Mouse (Mus musculus) right cerebral cortex, postnatal 10 days (tissue): Measurements from ENCODE around the gene Fam78b.

Experiments
- DNase-seq, 2 experiments: peaks; one replicate each; pipeline ENCODE4 v3.0.0; 2021; ENCODE audit warnings: low spot score in 2 of 2

Fam78b gene

DNA sequence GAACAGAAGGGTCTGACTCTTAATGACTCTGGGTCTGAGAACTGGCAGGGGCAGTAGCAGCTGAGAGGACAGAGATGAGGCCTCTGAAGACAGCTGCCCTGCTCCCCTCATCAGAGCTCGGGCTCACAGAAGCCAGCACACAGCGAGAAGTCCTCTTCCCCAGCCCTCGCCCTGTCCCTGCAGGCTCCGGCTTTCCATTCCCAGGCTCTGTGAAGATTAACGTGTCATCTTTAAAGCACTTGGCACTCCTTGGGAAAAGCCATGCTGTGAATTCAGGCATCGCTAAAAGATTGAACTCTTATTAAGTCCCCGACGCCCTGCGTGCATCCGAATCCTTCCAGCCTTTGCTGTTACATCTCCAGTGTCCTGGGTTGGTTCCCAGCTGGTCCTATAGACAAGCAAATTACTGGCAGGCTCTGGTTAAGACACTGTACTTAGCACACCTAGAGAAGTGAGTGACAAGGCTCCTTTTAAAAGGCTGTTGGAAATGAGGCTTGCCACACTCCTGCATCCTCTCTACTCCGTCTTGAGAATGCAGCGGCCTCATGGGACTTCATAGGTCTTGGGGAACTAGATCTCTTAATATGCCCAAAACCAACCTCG lies 30.9 kb downstream of the Fam78b start:
- DNase-seq, result no peak

DNA sequence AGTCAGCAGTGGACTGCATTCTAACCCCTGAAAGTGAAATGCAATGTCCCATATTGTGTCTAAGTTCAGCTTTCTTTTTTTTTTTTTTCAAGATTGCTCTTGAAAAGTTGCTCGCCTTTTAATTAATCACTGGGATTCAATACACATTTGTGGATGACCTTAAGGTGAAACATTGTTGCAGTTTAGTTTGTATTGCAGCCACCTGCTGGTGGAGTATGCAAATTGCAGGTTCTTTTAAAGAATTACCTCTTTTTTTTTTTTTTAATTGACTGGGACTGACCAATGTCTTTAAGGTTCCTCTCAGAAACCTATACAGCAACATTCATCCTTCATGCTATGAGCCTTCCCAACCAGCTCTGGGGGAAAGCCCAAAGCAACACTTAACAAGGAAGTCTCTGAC lies 33.2 kb downstream of the Fam78b start:
- DNase-seq, result no peak

DNA sequence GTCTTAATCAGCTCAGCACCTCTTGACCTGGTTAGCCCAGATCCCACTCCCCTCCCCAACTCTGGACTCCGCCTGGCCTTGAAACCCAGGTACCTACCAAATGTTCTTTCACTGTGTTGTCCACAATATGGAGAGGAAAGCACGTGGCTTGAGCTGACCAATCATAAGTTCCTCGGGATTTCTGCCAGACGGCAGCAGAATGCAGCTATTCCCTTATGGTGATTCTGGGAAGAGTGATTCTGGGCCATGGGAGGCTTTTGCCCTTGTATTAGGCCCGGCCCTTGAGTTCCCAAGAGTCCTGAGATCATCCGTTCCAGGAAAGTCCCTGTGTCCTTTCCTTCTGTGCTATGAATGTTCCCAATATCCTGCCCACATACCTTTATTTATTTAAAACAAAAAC lies 41.3 kb downstream of the Fam78b start:
- no peak for DNase-seq

DNA sequence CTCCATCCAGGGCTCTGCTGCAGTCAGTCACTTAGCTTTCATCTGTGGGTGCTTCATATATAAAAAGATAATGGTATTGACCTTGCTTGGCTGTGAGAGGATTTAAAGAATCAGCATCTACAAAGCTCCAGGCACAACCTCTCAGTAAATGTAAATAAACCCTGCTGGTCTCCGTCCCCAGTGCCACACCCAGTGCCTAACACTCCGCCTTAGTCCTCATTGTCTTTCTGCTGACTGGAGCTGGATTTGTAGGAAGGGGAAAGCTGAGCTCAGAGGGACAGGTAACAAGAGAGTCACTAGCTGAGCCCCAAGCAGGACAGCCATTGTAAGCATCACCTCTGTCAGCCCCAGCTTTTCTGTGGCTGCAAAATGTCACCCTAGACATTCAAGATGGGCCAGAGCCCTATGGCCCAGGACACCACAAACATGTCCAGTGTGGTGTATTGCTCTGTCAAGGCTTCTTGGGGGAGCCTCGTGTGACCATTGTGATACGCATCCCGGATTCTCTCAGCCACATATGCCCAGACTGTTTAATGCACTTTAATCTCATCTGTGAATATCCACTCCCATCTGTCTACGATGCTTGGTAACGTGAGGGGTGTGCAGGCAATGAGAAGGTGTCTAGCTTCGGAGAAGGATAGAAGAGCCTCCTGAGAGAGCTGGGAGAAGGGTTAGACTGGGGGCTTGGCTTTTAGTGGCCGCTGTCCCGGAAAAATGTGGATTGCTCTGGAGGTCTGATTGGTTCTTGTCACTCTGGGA lies 45.1 kb downstream of the Fam78b start:
- DNase-seq, result no peak

DNA sequence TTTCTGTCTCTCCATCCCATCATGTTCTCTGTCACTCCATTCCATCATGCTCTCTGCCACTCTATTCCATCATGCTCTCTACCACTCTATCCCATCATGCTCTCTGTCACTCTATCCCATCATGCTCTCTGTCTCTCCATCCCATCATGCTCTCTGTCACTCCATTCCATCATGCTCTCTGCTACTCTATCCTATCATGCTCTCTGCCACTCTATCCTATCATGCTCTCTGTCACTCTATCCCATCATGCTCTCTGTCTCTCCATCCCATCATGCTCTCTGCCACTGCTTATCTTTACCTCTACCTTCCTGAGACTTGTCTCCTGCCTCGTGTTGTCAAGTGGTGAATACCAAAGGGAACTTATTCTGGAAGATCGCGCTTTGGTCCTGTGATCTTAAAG lies 49.6 kb downstream of the Fam78b start:
- no peak for DNase-seq

DNA sequence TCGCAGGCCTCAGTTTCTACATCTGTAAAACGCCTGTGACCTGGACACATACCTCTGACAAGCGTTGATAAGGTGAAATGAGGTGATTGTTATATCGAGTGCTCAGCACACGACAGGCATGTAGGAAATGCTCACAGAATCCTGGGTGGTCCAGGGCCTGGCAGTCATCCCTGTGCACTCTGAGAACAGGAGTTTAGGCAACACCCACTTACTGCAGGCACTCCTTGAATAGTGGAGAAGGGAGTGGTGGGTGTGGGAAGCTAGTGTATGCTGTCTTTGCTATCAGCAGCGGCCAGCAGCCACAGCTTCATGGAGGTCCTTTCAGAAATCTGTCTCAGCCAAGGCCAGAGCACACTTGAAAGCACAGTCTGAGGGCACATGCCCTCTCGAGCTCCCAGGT lies 52.8 kb downstream of the Fam78b start:
- DNase-seq, result no peak

DNA sequence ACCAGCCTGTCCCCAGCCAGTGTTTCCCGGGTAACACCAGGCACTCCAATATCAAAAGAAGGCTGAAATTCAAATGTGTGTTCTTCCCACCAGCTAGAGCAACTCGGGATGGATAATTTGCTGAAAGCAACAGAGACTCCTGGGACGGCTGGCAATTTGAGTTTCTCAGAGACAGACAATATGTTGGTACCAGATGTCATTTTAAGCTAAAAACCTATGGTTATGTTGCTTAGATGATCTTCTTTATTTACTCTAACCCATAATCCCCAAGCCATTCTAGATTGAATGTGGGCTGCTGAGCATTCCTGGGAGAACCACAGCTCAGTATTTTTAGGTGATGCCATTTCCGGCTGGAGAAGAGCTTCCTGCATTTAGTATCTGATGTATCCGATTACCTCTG lies 56.3 kb downstream of the Fam78b start:
- peak; percentile 34 to 47 for DNase-seq

DNA sequence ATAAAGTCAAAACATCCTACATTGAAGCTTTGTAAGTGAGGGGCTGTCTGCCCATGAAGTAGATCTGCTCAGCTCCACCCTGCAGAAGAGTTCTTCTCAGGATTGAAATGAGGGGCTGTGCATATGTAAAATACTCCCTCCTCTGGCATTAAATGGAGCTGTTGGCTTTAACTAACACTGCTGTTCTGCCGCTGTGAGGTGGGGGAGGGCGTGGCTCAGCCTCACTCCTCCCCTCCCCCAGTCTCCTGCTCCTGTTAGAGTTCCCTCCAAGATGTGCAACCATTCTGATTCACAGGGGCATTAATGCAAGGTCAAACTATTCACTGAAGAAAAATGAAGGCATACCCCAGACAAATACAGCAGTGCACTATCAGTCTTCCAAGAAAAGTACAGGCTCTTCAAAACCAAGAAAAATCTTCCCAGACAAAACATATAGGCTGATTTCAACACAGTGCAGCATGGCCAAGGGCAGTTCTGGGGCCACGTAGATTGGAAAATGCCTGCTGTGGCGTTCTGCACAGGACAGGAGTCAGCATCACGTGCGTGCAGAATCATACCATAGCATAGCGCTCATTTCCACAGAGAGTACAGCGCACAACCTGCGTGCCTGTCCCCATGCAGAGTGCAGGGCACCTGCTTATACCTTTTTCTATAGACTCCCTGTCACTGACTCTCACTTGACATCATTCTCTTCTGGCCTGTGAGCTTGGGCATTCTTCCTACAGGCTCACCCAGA lies 58.5 kb downstream of the Fam78b start:
- DNase-seq, result no peak

DNA sequence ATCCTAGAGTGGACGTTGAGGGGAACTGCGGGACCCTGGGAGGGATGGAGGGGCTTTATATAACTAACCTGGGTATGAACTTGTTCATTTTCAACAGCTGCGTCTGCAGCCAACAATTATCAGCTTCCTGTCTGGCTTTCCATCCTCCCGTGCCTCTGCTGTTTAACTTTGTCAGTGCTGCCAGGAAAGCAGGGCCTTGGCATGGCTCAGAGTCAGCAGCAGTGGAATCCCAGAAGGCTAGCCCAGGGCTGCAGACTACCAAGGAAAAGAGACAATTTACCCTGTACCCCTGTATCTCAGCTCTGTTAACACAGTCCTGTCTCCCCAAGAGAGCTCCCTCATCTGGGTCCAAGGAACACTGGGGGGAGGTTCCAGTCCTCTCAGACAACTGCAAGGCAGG lies 62.8 kb downstream of the Fam78b start:
- DNase-seq, result no peak

DNA sequence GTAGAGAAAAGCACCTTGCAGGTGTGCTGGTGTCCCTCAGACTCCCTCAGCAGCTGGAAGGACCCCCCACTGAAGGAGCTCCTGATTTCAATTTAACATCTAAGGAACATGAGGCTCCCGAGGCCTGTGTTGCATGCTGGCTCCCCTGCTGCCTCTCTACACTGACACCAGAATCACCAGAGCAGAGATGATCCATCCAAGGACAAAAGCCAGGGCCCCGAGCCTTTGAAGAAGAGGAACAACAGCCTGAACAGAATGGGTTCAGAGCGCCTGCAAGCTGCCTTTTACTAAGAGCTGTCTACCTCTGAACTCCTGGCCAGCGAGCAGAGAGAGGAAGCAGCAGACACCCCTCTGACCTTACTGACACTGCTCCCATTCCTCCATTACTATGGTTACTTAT lies 64.3 kb downstream of the Fam78b start:
- DNase-seq, result no peak

DNA sequence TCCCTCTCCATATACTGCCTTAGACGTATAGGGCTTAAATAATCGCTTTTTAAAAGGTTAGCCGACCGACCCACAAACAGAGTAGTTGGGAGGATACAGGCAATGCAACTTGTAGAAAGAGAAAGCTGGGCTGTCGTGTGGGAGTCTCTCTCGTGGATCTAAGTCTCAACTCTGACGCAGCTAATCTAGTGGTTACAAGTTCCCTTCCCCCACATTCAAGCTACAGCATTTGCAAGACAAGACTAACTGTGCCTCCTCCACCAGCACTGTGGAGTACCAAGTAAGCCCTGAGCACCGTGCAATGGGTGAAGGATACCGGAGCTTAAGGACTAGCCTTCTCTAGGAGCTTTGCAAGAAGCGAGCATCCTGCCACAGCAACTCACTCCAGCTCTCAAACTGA lies 64.8 kb downstream of the Fam78b start:
- DNase-seq, result no peak

DNA sequence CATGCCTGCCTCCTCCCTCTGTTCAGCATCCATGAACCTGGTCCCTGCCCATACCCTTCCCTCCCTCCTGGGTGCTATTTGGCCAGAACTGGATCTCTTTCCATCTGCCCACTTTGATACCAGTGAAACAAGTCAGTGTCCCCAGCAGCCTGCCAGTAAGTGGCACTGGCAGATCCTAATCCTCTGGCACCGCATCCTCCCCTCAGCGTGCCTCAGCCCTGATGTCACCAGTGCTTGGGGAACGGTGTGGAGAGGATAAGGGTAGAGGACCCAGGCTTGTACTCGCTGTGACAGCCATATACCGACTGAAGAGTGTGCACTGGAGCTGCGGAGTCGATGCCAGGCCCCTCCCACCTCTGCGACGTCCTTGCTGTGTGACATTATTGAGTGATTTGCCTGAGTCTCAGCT lies 65.7 kb downstream of the Fam78b start:
- DNase-seq, result no peak

DNA sequence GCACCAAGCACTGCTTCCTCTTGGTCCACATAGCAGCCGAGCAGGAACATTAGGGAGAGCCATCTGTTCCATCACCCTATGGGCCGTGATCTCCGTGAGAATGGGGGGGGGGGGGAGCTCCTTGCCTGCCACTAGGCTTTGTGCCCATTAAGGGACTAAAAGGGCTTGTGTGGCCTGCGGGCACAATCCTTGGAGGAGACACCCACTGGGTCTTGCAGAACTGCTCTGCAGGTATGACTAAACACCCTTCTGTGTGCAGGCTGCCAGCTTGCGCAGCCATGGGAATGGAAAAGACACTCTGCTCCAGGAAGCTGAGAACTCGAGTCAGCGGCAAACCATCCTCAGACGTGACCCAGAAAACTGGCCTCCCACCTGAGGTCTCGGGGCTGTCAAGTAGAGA lies 68.5 kb downstream of the Fam78b start:
- DNase-seq, result no peak

DNA sequence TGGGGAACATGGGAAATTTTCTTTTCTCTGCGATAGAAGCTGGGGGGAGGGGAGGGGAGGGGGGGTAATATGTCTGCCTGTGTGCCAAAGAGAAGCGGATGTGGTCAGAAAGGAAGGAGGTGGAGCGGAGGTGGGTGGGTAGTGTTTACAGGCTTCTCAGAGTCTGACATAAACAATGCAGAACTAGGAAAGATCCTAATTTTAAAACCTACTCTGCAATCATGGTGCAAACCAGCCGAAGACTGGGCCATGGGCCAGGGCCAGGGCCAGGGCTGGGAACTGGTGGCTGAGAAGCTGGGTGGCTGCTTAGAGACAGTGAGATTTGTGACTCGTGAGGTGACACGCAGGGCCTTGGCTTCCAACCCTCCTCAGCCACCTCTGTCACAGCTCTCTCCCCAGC lies 69.1 kb downstream of the Fam78b start:
- peak in 1 of 2 experiments; percentile 41 for DNase-seq

DNA sequence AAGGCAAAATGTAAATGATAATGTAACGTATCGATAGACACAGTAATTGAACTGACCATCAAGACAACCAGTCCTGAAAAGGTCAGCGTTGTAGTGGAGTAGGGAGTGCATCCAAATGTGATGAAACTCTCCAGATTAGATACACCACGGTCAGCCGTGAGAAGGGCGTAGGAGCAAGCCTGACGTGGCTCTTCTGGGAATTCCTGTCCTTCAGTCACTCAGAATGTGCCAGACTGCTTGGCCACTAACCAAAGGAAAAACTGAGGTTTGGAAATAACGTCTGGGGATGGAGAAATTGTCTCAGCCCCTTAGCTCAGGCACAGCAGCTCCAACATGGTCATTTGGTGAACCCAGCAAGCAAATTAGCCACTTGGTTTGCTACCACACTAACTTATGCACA lies 74.5 kb downstream of the Fam78b start:
- DNase-seq, result no peak

DNA sequence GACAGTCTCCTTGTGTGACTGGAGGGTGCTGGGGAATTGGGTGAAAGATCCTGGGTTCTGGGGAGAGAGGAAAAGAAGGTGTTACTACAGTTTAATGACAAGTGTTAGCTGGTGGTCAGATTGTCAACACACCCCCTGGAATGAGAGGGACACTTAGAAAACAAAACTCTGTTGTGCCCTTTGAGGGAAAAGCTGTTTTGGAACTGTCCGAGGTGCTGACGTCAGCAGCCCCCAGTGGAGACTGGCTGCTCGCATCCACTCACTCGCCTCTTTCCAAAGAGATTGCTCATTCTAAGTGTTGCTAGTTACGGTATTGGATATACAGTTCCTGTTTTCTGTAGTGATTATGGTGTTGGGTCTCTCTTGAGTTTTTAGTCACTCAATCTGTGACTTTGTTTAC lies 78.3 kb downstream of the Fam78b start:
- no peak for DNase-seq

DNA sequence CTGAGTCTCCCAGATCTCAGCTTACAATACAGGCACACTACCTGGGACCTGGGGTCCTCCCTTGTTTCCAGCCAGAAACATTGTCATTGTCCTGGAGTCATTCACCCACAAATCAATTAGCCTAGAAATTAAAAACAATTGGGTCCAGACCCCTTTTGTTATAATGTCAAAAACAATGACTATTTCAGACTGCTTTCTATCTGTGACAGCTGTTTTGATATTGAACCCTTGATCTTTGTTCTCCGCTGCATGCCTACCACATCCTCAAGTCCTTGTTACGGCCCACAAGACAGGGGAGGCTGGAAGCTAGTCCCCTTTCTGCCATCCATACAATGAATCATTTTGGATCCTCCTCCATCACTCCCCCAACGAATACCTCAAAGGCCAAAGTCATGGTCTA lies 80.7 kb downstream of the Fam78b start:
- DNase-seq, result no peak

DNA sequence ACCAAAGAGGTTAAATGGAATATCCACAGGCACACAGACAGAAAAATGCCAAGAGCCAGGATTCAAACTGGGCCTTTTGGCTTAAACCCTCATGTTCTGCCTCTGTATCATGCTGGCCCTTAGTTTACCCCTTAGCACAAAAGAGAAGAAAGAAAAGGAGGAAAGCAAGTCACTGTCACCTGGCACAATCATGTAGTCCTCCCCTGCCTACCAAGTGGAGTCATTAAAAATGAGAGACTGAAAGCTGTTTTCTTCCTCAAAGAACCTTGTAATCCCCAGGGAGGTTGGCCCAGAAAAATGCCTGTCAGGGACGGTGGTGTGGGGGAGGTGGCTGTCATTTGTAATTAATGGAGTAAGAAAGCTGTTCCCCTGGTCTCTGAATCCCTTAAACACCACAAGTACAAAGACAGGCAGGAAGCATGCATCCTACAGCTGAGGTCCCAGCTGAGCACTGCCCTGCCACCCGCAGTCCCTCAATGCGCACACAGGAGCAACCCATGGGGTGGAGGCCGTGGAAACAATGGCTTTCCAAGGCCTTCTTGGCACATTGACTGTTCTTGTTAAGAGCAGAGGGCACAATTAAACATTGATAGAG lies 81.4 kb downstream of the Fam78b start:
- no peak for DNase-seq

DNA sequence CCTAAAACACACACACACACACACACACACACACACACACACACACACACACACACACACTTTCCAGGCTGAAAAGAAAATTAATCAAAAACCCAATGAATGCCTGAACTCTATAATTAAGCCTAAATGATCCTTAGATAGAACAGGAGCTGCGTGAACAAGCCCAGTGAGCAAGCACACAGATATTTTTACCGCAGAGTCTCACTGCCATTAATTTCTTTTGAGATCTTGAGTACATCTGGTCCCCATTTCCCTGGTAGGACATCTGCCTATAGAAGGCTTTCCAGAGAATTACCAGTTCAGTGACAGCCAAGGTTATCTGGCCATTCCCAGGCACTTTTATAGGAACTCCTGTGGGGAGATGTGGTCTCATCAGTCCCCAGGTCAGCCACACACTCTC lies 82.0 kb downstream of the Fam78b start:
- no peak for DNase-seq

DNA sequence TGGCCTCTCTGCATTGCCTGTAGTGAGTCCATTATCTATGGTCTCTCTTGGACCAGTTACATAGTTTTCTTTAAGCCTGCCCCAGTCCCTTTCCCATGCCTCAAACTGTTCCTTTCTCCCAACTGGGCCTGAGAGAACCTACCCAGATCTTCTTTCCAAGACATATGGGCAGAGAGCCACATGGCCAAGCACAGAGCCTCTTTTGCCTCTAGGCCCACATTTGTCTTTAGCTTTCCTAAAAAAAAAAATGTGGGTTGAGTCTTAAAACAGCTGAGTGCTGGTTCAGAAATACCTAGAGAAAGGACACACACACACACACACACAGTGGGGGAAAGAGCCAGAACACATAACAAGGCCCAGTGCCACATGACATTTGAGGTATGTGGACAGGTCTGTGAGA lies 83.1 kb downstream of the Fam78b start:
- DNase-seq, result peak; percentile 50

DNA sequence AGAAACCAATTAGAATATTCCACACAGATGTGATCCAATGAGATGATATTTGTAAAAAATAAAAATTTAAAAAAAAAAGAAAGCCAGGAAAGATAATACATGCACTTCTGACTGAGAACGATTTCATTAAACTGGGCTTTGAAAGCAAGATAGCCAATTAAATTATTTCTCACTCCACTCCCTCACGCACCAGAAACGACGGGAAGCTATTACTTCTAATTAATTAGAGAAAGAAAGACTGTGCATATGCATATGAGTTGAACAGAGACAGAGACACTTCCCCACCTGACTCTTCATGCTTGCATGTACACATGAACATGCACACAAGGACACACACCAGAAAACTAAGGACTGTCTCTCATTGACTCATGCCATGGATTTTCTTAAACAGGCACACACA lies 84.2 kb downstream of the Fam78b start:
- DNase-seq, result no peak

DNA sequence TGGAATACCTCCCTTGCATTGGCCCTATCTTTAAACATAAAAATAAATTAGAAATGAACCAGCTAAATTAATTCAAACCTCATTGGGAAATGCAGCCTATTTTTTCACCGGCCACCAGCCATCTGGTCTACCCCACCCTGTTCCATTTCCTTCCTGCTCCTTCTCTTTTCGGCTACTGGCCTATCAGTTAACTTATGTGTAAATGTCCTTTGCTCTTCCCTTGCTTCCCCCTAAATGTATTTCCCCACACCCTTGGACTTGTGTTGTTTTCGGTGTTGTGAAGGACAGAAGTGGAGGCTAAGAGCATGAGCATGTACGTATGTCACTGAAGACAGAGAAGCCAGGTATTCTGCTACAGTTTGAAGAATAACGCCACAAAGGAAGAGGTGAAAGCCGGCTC lies 89.2 kb downstream of the Fam78b start:
- DNase-seq, result no peak

DNA sequence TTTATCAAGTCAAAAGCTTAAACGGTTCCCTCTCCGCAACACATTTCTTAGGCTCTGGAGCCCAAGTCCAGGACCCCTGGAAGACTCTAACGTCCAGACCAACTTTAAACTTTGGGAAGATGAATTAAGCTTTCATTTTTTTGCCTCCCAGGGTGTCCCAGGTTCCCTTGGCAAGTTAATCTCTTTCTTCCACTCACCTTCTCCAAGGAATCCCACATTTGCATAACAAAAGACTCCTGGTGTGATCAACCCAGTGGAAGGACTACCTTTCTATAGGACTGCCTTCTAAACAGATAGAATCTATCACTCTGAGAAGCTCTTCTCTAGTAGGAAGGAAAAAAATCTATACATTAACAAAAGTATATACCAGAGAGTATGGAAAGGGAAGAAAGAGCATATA lies 92.3 kb downstream of the Fam78b start:
- DNase-seq, result no peak
